Mouse (Mus musculus) lung, adult 10 weeks (tissue): ENCODE measurements around the gene Six5. TPM values are rescaled to one million over a fixed set of nuclear protein-coding genes. Genes with fewer than 3 reads are reported as not detected.

ENCODE experiments used
- polyA plus RNA-seq: library from polyadenylated mRNA; stranded (reverse); fragments of 350-450 nt; fragmentation: Illumina TruSeq; extraction: RNeasy Lipid Tissue Mini Kit (QIAGEN cat#74804); gene quantifications from one replicate; pipeline ENCODE4 v1.2.3, GENCODE M21; 2014; ENCODE audit warnings: low read depth, low replicate concordance; ENCODE audit not compliant: insufficient read depth

Gene Six5
- 6.2 TPM for polyA plus RNA-seq

DNA sequence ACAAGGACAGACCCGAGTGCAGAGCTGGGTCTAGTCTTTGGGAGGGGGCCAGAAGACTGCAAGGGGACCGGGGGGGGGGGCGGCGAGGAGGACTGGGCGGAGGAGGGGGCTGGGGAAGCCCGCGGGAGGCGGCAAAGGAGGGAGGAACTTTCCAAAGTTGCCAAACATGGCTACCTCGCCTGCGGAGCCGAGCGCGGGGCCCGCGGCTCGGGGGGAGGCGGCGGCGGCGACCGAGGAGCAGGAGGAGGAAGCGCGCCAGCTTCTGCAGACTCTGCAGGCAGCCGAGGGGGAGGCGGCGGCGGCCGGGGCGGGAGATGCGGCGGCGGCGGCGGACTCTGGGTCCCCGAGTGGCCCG, at the start of gene Six5:
Six5 (plus strand) TSS at position 124 of the 355 bp plus-strand sequence.

DNA sequence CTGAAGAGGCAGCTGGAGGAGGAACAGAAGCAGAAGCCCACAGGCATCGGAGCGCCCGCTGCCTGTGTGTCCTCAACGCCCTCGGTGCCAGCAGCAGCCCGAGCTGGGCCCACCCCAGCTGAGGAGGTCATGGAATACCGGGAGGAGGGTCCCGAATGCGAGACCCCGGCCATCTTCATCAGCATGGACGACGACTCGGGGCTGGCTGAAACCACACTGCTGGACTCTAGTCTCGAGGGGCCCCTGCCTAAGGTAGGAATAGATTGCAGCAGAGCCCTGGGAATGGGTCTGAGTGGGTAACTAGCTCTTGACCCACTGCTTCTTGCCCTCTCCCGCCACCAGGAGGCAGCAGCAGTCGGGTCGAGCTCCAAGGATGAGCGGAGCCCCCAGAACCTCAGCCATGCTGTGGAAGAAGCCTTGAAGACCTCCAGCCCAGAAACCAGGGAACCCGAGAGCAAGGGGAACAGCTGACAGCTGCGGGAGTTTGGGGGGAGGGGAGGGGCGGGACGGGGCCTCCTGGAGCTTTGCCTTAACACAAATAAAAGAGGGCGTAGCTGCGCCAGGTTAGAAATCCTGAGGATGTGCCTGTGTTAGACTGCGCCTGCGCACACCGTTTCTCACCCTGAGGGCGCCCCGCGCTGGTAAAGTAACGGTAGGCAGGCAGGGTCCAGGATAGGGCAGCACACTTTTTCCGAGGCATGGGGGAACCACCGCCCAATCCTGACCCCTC, 40.2 kb upstream of the Six5 start, which contains the start of gene Rsph6a:
Rsph6a (plus strand) TSS at position 644 of the 730 bp plus-strand sequence.

DNA sequence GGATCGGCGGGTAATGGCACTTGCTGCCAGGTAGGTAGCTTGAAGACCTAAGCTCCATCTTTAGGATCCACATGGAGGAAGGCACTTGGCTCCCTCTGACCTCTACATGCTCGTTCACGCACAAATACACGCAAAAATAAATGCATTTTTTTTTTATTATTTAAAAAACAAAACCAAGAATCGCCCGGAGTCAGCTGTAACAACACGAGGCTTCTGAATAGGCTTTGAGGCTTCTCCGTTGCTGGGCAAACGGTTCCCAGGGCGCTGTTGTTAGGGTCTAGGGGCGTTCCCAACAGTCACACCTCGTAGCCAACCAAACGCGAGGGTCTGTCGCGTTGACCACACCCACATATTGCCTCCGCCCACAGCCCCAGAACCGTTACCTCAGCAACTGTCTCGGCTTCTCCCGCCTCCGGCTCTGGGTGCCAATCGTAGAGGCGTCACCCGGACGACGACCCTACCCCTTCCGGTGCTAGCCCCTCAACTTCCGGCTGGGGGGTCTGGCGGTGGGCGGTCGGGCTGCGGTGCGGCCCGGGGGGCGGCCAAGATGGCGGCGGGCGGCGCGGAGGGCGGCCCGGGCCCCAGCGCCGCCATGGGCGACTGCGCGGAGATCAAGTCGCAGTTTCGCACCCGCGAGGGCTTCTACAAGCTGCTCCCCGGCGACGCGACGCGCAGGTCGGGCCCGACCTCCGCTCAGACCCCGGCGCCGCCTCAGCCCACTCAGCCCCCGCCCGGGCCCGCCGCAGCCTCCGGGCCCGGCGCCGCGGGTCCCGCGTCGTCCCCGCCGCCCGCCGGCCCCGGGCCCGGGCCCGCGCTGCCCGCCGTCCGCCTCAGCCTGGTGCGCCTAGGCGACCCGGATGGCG, 18.4 kb upstream of the Six5 start, which contains the start of gene Dmwd:
Dmwd (plus strand) TSS at position 505 of the 863 bp plus-strand sequence.

DNA sequence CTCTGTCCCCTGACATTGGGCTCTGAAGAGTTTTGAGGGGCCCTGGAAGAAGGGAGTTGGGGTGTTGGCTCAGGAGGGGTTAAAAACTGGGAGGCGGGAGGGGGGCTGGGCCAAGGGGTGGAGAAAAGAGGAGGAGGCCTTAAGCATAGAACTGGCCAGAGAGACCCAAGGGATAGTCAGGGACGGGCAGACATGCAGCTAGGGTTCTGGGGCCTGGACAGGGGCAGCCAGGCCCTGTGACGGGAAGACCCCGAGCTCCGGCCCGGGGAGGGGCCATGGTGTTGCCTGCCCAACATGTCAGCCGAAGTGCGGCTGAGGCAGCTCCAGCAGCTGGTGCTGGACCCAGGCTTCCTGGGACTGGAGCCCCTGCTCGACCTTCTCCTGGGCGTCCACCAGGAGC, 10.7 kb upstream of the Six5 start, which contains the start of gene Dmpk:
Dmpk (plus strand) TSS at position 149 of the 400 bp plus-strand sequence.

DNA sequence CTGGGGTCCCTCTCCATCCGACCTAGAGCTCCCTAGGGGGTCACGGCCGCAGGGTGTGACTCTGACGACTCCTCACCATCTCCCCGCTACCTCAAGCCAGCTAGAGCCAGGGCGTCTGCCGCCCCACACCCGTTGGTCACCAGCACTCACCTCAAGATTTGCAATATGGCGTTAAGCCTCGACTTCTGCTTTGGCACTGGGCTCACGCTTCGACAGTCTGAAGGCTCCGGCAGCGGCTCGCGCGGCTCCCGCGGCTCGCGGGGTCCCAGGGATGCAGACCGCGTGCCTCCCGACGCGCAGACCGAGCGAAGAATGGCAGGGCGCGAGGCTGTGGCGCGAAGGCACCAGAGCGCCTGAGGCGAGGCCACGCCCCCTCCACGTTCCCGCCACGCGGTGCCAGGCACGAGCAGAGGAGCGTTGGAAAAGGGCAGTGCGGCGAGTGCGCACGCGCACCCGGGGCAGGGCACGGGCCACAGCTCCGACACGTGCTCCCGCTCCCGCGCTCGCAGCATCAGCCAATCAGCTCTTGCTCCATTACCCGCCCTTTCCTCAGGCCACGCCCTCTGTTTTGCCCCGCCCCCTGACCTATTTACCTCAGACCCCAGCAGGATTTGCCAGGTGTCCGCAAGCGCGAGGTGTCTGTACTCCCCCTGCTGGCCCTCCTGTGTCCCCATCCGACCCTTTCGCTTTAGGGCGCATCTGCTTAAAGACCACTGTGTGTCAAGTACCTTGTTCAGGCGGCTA, 23.8 kb downstream of the Six5 start, which contains the start of gene Gm4969:
Gm4969 (minus strand) TSS at position 341 of the 744 bp plus-strand sequence.

DNA sequence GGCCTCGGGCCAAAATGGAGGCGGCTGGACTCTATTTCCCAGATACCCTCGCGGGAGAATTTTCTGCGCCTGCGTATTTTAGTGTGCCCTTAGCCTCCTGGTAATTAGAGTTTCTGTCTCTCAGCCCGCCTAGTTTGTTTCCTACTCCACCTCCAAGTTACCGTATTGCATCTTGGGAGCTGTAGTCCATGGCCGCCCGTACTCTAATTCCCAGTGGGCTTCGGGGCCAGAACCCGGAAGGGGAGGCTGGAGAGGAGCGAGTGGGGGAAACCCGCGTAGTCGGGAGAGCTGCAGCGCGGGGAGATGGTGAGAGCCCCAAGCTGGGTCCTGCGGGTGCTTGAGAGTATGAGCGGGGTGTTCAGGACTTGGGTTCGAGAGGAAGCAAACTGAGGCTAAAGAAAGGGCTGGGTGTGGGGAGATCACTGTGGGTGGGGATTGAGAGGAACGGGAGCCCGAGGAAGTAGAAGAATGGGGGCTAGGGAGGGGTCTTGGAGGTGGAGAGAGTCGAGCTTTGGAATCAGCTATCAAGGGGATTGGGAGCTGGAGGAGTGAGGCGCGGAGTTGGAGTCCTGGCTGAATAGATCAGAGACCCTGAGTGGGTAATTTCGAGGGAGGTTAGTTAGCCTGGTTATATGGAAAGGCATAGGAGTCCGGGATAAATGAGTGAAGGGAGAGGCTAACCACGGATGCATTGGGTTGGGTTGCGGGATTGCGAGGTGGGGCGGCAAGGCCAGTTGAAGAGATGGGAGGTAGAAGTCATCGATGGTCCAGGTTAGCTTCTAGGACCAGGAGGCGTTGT, 25.4 kb downstream of the Six5 start, which contains the start of gene Fbxo46:
Fbxo46 (plus strand) TSS at position 229 of the 799 bp plus-strand sequence.

Other genes starting within 250 kb of the Six5 start
- 36.8 TPM for gene Pglyrp1, start 223.3 kb upstream of the Six5 start, polyA plus RNA-seq
- gene Ccdc61, start 184.2 kb upstream of the Six5 start, polyA plus RNA-seq, result 11.3 TPM
- 2.6 TPM for gene Nova2, start 168.7 kb upstream of the Six5 start, polyA plus RNA-seq
- not detected for gene Nanos2, start 107.2 kb upstream of the Six5 start, polyA plus RNA-seq
- gene Mypop, start 103.3 kb upstream of the Six5 start, polyA plus RNA-seq, result 2.8 TPM
- gene Irf2bp1, start 90.5 kb upstream of the Six5 start, polyA plus RNA-seq, result 19.2 TPM
- 0.19 TPM for gene Foxa3, start 71.1 kb upstream of the Six5 start, polyA plus RNA-seq
- 35.7 TPM for gene Sympk, start 70.2 kb upstream of the Six5 start, polyA plus RNA-seq
- gene Rsph6a, start 39.9 kb upstream of the Six5 start, polyA plus RNA-seq, result not detected
- 27.0 TPM for gene Dmwd, start 18.4 kb upstream of the Six5 start, polyA plus RNA-seq
- 30.8 TPM for gene Dmpk, start 10.7 kb upstream of the Six5 start, polyA plus RNA-seq
- gene Gm4969, start 23.8 kb downstream of the Six5 start, polyA plus RNA-seq, result not detected
- 5.1 TPM for gene Fbxo46, start 25.3 kb downstream of the Six5 start, polyA plus RNA-seq
- gene Qpctl, start 54.7 kb downstream of the Six5 start, polyA plus RNA-seq, result 6.5 TPM
- gene Snrpd2, start 55.1 kb downstream of the Six5 start, polyA plus RNA-seq, result 65.6 TPM
- 0.12 TPM for gene Gipr, start 71.5 kb downstream of the Six5 start, polyA plus RNA-seq
- gene Eml2, start 81.8 kb downstream of the Six5 start, polyA plus RNA-seq, result 40.3 TPM
- 4.3 TPM for gene Gpr4, start 117.9 kb downstream of the Six5 start, polyA plus RNA-seq
- 14.0 TPM for gene Opa3, start 133.7 kb downstream of the Six5 start, polyA plus RNA-seq
- gene Vasp, start 177.2 kb downstream of the Six5 start, polyA plus RNA-seq, result 88.6 TPM
- not detected for gene Ppm1n, start 185.5 kb downstream of the Six5 start, polyA plus RNA-seq
- gene Rtn2, start 188.0 kb downstream of the Six5 start, polyA plus RNA-seq, result 22.9 TPM
- 1.3 TPM for gene Fosb, start 215.5 kb downstream of the Six5 start, polyA plus RNA-seq